ENCODE assay signal across 10 mouse cellular contexts in the genomic region with DNA sequence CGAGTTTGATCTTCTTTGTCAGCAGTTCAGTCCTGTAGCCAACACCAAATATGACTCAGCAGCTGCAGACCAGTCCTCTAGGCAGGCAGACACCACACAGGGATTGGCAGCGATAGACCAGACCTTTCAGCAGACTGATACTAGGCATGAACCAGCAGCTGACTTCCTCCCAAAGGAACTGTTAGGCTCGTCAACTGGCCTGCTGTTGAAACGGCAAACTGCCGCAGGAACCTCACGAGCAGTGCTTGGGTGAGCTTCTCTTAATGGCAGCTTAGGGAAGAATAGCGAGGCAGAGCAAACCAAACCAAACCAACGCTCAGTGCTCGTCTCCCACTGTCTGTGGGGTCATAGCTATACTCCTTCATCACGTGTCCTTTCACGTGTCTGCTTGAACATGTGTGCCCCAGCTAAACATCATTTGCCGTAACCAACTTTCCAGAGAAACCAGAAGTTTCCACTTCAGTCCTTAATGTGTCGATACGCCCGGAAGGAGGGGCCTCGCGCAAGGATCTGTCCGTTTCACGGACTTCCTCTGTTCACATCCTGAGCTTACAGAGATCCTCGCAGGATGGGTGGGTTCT. TPM values are rescaled to one million over a fixed set of nuclear protein-coding genes. Genes with fewer than 3 reads are reported as not detected.
DNase-seq lines count a peak whose midpoint lies in the region; ATAC-seq and TF ChIP-seq lines count a peak whose summit lies in the region.
"Had no signal": no experiment of that assay in that cellular context is flagged by ENCODE, and none has a peak within 500 bp of the region (broad histone marks: within the 10 kb centered on the region; RNA-seq: fewer than 3 reads in every experiment).

No protein-coding gene starts in this region.

- peaks cover 9% of the 10 kb centered on the region; the same call in 1 of the 2 replicates for H3K4me1 ChIP-seq in embryonic fibroblast, embryonic 13.5 days (ENCODE audit: control insufficient read depth, insufficient read depth, low read length)
- 0 out of 2 replicates have a peak, but pooled peaks cover 2% of the 10 kb centered on the region for H3K4me1 ChIP-seq in liver, adult 2 months (ENCODE audit: control insufficient read depth, insufficient read depth, low read length)
- H3K4me1 ChIP-seq in stomach, embryonic 15.5 days = peaks cover 14% of the 10 kb centered on the region
- no peaks in the 10 kb centered on the region for H3K4me1 ChIP-seq in midbrain, postnatal 0 days (ENCODE audit: insufficient read depth, low read length)

- DNase-seq in kidney, postnatal 10 days = peak; percentile 22
- DNase-seq in kidney, adult 11 months = no peak
- DNase-seq in liver, adult 2 months (ENCODE audit: extremely low read depth, low read depth, low spot score) = no peak
- DNase-seq in right cerebral cortex, postnatal 10 days (ENCODE audit: low spot score in 2 of 2) = no peak
- DNase-seq in midbrain, postnatal 0 days (ENCODE audit: low spot score) = no peak
- no peak for DNase-seq in cerebellum, adult 11 months

- H3K4me2 ChIP-seq in stomach, embryonic 15.5 days = no peak overlapping the region
- H3K4me2 ChIP-seq in midbrain, postnatal 0 days (ENCODE audit: low read depth, low read length, poor library complexity, severe bottlenecking) = no peak overlapping the region
- H3K4me2 ChIP-seq: embryonic facial prominence, embryonic 15.5 days had no signal

- no peaks in the 10 kb centered on the region for H3K27me3 ChIP-seq in liver, adult 2 months (ENCODE audit: control insufficient read depth, insufficient read depth, low read length)
- no peaks in the 10 kb centered on the region for H3K27me3 ChIP-seq in stomach, embryonic 15.5 days (replicated peaks)
- H3K27me3 ChIP-seq in midbrain, postnatal 0 days (ENCODE audit: insufficient read depth, low read length) = no peaks in the 10 kb centered on the region

- no peaks in the 10 kb centered on the region for H3K79me2 ChIP-seq in liver, adult 2 months (ENCODE audit: control insufficient read depth, insufficient read depth, low read length)

- ATAC-seq in stomach, embryonic 15.5 days (ENCODE audit: insufficient read depth, low FRiP score, low read depth) = no peak
- ATAC-seq in midbrain, postnatal 0 days (ENCODE audit: low FRiP score) = no peak

- no peak for TF ChIP-seq POLR2A in embryonic fibroblast, embryonic 13.5 days (IDR thresholded peaks at IDR 0.05; ENCODE audit: low read depth, low read length)
- no peak for TF ChIP-seq POLR2A in liver, adult 2 months (IDR thresholded peaks at IDR 0.05; ENCODE audit: extremely low read depth, insufficient read depth, low read length)

- no peak overlapping the region for H3K4me3 ChIP-seq in embryonic fibroblast, embryonic 13.5 days (ENCODE audit: insufficient read depth, low read length)
- no peak overlapping the region for H3K4me3 ChIP-seq in liver, adult 2 months (ENCODE audit: insufficient read depth, low read depth, low read length)
- H3K4me3 ChIP-seq in stomach, embryonic 15.5 days (replicated peaks) = no peak overlapping the region
- no peak overlapping the region for H3K4me3 ChIP-seq in midbrain, postnatal 0 days (ENCODE audit: low read depth, low read length)
- H3K4me3 ChIP-seq: embryonic facial prominence, embryonic 15.5 days had no signal

- TF ChIP-seq CTCF in embryonic fibroblast, embryonic 13.5 days (IDR thresholded peaks at IDR 0.05; ENCODE audit: borderline replicate concordance, insufficient read depth, low read length) = no peak
- no peak for TF ChIP-seq CTCF in liver, adult 2 months (IDR thresholded peaks at IDR 0.05; ENCODE audit: low read depth, low read length)
- TF ChIP-seq CTCF in midbrain, postnatal 0 days (IDR thresholded peaks at IDR 0.05) = no peak

- H3K36me3 ChIP-seq in liver, adult 2 months (ENCODE audit: control insufficient read depth, insufficient read depth, low read length) = no peaks in the 10 kb centered on the region
- no peaks in the 10 kb centered on the region for H3K36me3 ChIP-seq in stomach, embryonic 15.5 days
- H3K36me3 ChIP-seq in midbrain, postnatal 0 days (ENCODE audit: insufficient read depth, low read length) = no peaks in the 10 kb centered on the region
- H3K36me3 ChIP-seq: embryonic facial prominence, embryonic 15.5 days had no signal

- no peaks in the 10 kb centered on the region for H3K9me3 ChIP-seq in stomach, embryonic 15.5 days
- no peaks in the 10 kb centered on the region for H3K9me3 ChIP-seq in midbrain, postnatal 0 days (ENCODE audit: low read length)
- H3K9me3 ChIP-seq: embryonic facial prominence, embryonic 15.5 days had no signal

- no peak overlapping the region for H3K9ac ChIP-seq in liver, adult 2 months (ENCODE audit: low read depth, low read length)
- H3K9ac ChIP-seq in stomach, embryonic 15.5 days = no peak overlapping the region
- H3K9ac ChIP-seq in midbrain, postnatal 0 days (replicated peaks; ENCODE audit: low read length, poor library complexity, severe bottlenecking) = no peak overlapping the region
- H3K9ac ChIP-seq: embryonic facial prominence, embryonic 15.5 days had no signal

- peak overlapping the region; percentile 2; the same call in 1 of the 2 replicates for H3K27ac ChIP-seq in embryonic fibroblast, embryonic 13.5 days (ENCODE audit: insufficient read depth, low read length)
- peak overlapping the region; percentile 27 for H3K27ac ChIP-seq in liver, adult 2 months (replicated peaks; ENCODE audit: insufficient read depth, low read depth, low read length)
- 0 out of 2 replicates have a peak overlapping the region, but pooled peaks have one; percentile 21 for H3K27ac ChIP-seq in stomach, embryonic 15.5 days
- H3K27ac ChIP-seq in midbrain, postnatal 0 days (ENCODE audit: low read depth, low read length) = no peak overlapping the region
- H3K27ac ChIP-seq: embryonic facial prominence, embryonic 15.5 days had no signal

- 70% methylated on average over 20 of the region's 20 CpGs for WGBS in liver, adult 2 months
- 65% methylated on average over 20 of the region's 20 CpGs for WGBS in stomach, embryonic 15.5 days
- WGBS in midbrain, postnatal 0 days = 83% methylated on average over 20 of the region's 20 CpGs

RNA-seq across cellular contexts. Expression of a gene that starts 14.3 kb away (rescaled TPM):
- 54.1 and 65.0 TPM in 2 replicates for polyA plus RNA-seq in embryonic fibroblast, embryonic 13.5 days (2011; ENCODE audit: insufficient read length, low read depth, missing spikeins)
- 5.1 and 7.6 TPM in 2 replicates for total RNA-seq in liver, adult 2 months (2014; rRNA removed)
- 3.4 and 6.8 TPM in 2 replicates for polyA plus RNA-seq in liver, adult 2 months (2012; rRNA removed)
- polyA plus RNA-seq in stomach, embryonic 15.5 days (2015; fragmentation: Nextera tagmentation; extraction: Ambion mirVana) = 12.8 and 13.9 TPM in 2 replicates
- total RNA-seq in midbrain, postnatal 0 days (2014; rRNA removed) = 11.0 and 14.7 TPM in 2 replicates
- polyA plus RNA-seq in midbrain, postnatal 0 days (2015; fragmentation: Nextera tagmentation; extraction: Ambion mirVana) = 7.1 and 7.7 TPM in 2 replicates

RNA-seq across cellular contexts. Expression of a gene that starts 15.3 kb away (rescaled TPM):
- polyA plus RNA-seq in embryonic fibroblast, embryonic 13.5 days (2011; ENCODE audit: insufficient read length, low read depth, missing spikeins) = not detected in 2 replicates
- total RNA-seq in liver, adult 2 months (2014; rRNA removed) = 0.09 and 0.13 TPM in 2 replicates
- 0.78 and 1.6 TPM in 2 replicates for polyA plus RNA-seq in liver, adult 2 months (2012; rRNA removed)
- polyA plus RNA-seq in stomach, embryonic 15.5 days (2015; fragmentation: Nextera tagmentation; extraction: Ambion mirVana) = 2.7 and 3.1 TPM in 2 replicates
- not detected in 2 replicates for total RNA-seq in midbrain, postnatal 0 days (2014; rRNA removed)
- not detected in 2 replicates for polyA plus RNA-seq in midbrain, postnatal 0 days (2015; fragmentation: Nextera tagmentation; extraction: Ambion mirVana)
- total RNA-seq: layer of hippocampus, postnatal 14 days had no signal

RNA-seq across cellular contexts. Expression of a gene that starts 30.0 kb away (rescaled TPM):
- polyA plus RNA-seq in embryonic fibroblast, embryonic 13.5 days (2011; ENCODE audit: insufficient read length, low read depth, missing spikeins) = not detected in 2 replicates
- total RNA-seq in liver, adult 2 months (2014; rRNA removed) = not detected in 2 replicates
- not detected in 2 replicates for polyA plus RNA-seq in liver, adult 2 months (2012; rRNA removed)
- polyA plus RNA-seq in stomach, embryonic 15.5 days (2015; fragmentation: Nextera tagmentation; extraction: Ambion mirVana) = 0.14 and 0.15 TPM in 2 replicates
- total RNA-seq in midbrain, postnatal 0 days (2014; rRNA removed) = not detected in 2 replicates
- not detected in 2 replicates for polyA plus RNA-seq in midbrain, postnatal 0 days (2015; fragmentation: Nextera tagmentation; extraction: Ambion mirVana)
- total RNA-seq: layer of hippocampus, postnatal 14 days had no signal
- polyA plus RNA-seq: embryonic facial prominence, embryonic 15.5 days had no signal

RNA-seq across cellular contexts. Expression of a gene that starts 47.5 kb away (rescaled TPM):
- polyA plus RNA-seq in embryonic fibroblast, embryonic 13.5 days (2011; ENCODE audit: insufficient read length, low read depth, missing spikeins) = not detected in 2 replicates
- not detected in 2 replicates for total RNA-seq in liver, adult 2 months (2014; rRNA removed)
- polyA plus RNA-seq in liver, adult 2 months (2012; rRNA removed) = not detected in 2 replicates
- 0.64 and 1.1 TPM in 2 replicates for polyA plus RNA-seq in stomach, embryonic 15.5 days (2015; fragmentation: Nextera tagmentation; extraction: Ambion mirVana)
- total RNA-seq in midbrain, postnatal 0 days (2014; rRNA removed) = 0.38 TPM in 1 of 2 replicates, not detected in the other
- polyA plus RNA-seq in midbrain, postnatal 0 days (2015; fragmentation: Nextera tagmentation; extraction: Ambion mirVana) = not detected in 2 replicates
- total RNA-seq: layer of hippocampus, postnatal 14 days had no signal

RNA-seq across cellular contexts. Expression of a gene that starts 56.0 kb away (rescaled TPM):
- not detected in 2 replicates for polyA plus RNA-seq in embryonic fibroblast, embryonic 13.5 days (2011; ENCODE audit: insufficient read length, low read depth, missing spikeins)
- total RNA-seq in liver, adult 2 months (2014; rRNA removed) = not detected in 2 replicates
- polyA plus RNA-seq in liver, adult 2 months (2012; rRNA removed) = not detected in 2 replicates
- polyA plus RNA-seq in stomach, embryonic 15.5 days (2015; fragmentation: Nextera tagmentation; extraction: Ambion mirVana) = not detected in 2 replicates
- total RNA-seq in midbrain, postnatal 0 days (2014; rRNA removed) = not detected in 2 replicates
- not detected in 2 replicates for polyA plus RNA-seq in midbrain, postnatal 0 days (2015; fragmentation: Nextera tagmentation; extraction: Ambion mirVana)
- total RNA-seq: layer of hippocampus, postnatal 14 days had no signal
- polyA plus RNA-seq: embryonic facial prominence, embryonic 15.5 days had no signal
